Mouse (Mus musculus) thymus, postnatal 36 days (tissue): Measurements from ENCODE around the gene Fig4.

ENCODE experiments used
- DNase-seq, 2 experiments: peaks; one replicate each; pipeline ENCODE4 v3.0.0; 2022; ENCODE audit warnings: mixed read lengths in 2 of 2

Fig4 gene

GRCm38 (mm10) chr10:41260243-41261006 lies 42.6 kb downstream of the Fig4 start:
- no peak for DNase-seq

DNA sequence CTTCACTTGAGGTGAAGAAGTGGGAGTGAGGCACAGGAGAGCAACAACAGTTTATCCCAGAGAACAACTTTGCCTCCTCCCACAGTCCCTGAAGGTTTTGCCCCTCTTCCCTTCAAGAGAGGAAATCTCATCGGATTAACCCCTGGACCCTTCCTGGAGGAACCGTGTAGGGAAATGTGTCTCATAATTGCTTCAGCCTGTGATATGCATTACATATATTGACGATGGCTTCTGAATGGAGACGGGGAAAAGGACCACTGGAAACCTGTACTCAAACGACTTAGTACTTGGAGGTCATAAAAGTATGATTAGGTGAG lies 52.4 kb downstream of the Fig4 start:
- DNase-seq = no peak

GRCm38 (mm10) chr10:41250045-41250748 lies 52.9 kb downstream of the Fig4 start:
- DNase-seq = no peak

- DNase-seq = no peak
Observed at GRCm38 (mm10) chr10:41249006-41249659, 53.9 kb downstream of the Fig4 start.

DNA sequence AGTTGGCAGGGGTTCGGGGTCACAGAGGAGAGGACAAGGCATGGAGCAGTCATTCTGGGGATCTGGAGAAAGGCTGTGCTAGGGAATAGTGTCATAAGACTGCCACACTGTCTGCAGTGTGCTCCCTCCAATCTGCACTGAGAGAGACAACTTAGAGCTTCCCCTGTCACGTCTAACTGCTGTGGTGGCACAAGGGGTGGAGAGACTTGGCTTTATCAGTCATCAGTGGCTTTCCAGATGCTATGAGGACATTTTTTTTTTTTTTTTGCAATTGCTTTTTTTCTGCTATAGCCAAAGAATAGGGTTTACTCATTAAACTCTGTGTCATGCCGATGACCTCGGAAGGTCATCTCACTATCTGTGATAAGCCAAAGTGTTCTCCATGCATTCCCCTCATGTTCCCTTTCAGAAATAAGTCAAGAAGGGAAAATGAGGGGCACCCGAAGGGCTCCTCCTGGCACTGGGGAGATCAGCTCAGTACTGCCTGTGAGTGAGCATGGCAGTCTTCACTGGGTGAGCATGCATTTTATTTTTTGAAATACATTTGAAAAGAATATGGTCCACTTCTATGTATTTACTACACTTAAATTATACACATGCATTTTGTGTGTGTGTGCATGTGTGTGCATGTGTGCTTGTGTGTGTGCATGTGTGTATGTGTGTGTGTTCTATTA lies 55.1 kb downstream of the Fig4 start:
- DNase-seq = no peak

DNA sequence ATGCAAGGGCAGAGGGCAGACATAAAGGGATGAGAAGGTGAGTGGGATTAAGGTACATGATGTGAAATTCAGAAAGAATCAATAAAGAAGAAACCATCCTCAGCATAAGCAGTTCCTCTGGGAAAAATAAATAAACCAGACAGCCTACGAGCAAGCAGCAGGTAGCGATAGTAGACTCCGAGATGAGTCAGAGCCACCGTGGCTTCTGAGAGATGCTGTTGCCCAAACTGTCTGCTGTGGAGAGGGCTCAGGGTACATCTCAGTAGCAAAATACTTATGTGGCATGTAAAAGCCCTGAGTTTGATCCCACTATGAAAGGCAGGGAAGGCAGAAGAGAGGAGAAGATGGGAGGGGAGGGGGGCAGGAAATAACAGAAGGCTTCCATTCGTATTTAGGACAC lies 56.9 kb downstream of the Fig4 start:
- no peak for DNase-seq

DNA sequence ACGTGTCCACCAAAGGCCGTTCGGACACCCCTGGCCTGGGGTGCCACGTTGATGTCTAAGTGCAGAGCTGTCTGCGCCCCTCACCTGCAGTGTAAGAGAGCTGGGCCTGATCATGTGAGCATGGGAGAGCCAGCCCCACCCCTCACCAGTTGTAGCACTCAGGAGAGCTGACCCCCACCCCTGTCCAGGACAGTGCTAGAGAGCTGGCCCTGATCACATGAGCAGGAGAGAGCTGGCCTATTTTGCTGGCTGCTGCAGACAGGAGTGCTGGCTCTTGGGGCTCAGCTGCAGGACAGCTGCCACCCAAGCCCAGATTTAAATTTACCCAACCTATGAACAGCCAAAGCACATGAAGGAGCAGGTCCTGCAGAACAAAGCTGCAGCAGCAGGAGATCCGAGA lies 57.6 kb downstream of the Fig4 start:
- DNase-seq = no peak

GRCm38 (mm10) chr10:41245028-41245427 lies 58.0 kb downstream of the Fig4 start:
- DNase-seq = no peak

- DNase-seq = no peak
Observed at GRCm38 (mm10) chr10:41243930-41244329, 59.1 kb downstream of the Fig4 start.

DNA sequence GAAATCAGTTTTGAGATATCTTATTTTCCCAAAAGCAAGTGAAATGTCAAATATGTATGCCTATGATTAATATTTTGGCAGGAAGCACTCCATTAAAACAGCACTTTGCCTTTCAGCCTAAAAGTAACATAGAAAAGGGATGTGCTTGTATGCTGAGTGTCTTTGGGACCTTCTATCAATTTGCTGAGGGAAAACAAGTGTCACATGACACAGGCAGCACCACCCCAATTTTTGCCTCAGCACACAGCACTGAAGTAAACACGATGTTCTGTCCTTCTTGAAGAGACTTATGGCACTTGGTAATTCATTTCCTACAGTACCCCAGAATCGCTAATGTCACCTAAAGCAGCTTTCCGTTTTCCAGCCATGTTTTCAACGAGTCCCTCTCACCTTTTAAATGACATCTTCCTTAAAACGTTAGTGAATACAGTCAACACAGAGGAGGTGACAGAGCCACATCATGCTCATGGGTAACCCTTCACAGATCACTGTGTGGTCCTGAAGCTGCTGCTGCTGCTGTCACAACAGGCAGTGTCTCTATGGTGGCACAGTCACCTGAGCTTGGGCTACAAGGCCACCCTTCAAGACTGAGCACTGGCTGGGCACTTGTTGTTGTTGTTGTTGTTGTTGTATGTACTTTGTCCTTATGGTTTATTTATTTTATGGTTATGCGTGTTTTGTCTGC lies 61.4 kb downstream of the Fig4 start:
- no peak for DNase-seq

- no peak for DNase-seq
Observed at GRCm38 (mm10) chr10:41241080-41241479, 62.0 kb downstream of the Fig4 start.

DNA sequence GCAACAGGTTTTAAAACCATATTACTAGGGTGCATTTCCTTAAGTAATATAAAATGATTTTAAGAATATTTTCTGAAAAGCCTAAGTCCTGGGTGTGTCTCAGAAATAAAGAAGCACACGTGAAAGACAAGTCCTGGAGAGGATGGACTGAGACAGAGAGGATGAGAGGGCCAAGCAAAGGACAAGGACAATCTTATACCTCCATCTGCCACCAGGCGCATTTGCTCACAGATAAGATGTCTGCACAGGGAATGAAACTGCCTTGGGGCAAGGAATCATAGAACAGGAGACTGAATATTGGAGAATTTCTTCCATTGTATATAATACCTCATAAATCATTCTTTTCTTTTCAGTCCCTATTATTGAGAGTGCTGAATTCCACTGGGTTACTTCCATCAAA lies 67.0 kb downstream of the Fig4 start:
- no peak for DNase-seq

DNA sequence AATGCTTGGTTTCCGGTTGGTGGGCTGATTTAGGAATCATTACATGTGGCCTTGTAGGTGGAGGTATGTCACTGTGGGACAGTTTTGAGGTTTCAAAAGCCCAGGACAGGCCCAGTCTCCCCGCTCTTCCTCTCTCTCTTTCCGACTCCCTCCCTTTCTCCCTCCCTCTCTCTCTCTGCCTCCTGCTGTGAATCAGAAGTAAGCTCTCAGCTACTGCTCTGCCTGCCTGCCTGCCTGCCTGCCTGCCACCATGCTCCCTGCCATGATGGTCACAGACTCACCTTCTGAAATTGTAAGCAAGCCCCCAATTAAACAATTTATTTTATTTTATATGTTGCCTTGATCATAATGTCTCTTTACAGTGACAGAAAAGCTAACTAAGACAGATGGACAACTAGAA lies 67.5 kb downstream of the Fig4 start:
- no peak for DNase-seq

GRCm38 (mm10) chr10:41235159-41235558 lies 67.9 kb downstream of the Fig4 start:
- no peak for DNase-seq

GRCm38 (mm10) chr10:41234552-41234951 lies 68.5 kb downstream of the Fig4 start:
- DNase-seq = no peak

- no peak for DNase-seq
Observed at GRCm38 (mm10) chr10:41233140-41233539, 69.9 kb downstream of the Fig4 start.

GRCm38 (mm10) chr10:41231163-41231835 lies 71.8 kb downstream of the Fig4 start:
- no peak for DNase-seq

GRCm38 (mm10) chr10:41227626-41228025 lies 75.4 kb downstream of the Fig4 start:
- no peak for DNase-seq

- DNase-seq = no peak
Observed at GRCm38 (mm10) chr10:41223499-41223898, 79.6 kb downstream of the Fig4 start.

DNA sequence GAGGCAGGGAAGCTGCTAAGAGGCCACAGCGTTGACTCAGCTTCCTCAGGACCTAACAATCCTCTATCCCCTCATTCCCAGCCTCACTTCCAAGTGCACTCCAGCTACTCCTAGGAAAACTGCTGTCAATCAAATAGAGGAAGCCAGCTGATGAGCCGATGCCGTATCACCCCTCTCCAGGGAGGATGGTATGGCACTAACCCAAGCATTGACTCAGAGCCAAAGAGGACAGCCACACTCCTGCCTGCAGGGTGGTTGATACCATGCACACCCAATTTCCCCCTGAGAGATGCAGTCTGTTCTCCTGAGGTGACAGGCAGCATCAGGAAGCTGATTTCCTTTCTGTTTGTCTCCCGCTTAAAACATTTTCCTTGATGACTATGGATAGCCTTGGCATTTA lies 81.9 kb downstream of the Fig4 start:
- no peak for DNase-seq

GRCm38 (mm10) chr10:41218897-41219296 lies 84.2 kb downstream of the Fig4 start:
- DNase-seq = no peak

DNA sequence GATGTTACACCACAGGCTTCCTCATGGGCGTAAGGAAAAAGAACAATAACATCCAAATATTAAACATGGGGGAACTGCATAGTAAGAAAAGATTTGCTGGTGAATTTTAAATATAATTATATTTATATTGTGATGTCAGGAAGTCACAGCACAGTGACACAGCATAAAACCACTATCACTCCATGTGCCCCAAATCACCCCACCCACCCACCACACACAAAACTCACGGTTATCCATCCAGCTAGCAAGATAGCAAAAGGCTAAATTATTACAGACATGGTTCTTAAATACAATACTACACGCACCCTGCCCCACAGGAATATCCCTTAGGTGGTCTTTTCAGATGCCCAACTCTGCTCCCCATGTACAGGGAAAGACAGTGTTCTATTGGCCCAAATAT lies 89.0 kb downstream of the Fig4 start:
- no peak for DNase-seq
